Mouse (Mus musculus): ENCODE measurements around the gene Cdkl2. TPM values are rescaled to one million over a fixed set of nuclear protein-coding genes. Genes with fewer than 3 reads are reported as not detected.

The Cdkl2 gene
- polyA plus RNA-seq, 1 experiment from 2014 or later, result 0.93 TPM

DNA sequence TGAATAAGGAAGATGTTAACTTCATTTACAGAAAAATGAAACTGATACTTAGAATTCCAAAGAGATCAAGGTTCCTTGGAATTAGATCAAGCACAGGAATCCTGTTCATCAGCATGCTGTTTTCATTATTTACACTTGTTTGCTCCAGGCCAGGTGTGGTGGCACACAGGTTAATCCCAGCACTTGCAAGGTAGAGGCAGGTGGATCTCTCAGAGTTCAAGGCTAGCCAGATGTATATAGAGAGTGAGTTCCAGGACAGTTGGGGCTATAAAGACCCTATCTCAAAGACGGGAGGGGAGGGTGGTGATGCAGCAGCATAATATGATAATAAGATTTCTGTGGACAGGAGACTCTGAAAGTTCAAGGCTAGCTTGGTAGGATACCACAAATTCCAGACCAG, 36.7 kb upstream of the Cdkl2 start:
- Histone ChIP-seq H3K9me3 (replicated peaks; ENCODE audit: control insufficient read depth, low read length) (no peaks in the 10 kb centered on the region), H3K9ac (replicated peaks; ENCODE audit: low read length) (no peak overlapping the region), H3K4me3 (ENCODE audit: low read depth, low read length) (no peak overlapping the region), H3K4me2 (ENCODE audit: low read depth, low read length) (no peak overlapping the region), H3K27ac (replicated peaks; ENCODE audit: low read depth, low read length) (no peak overlapping the region), H3K27me3 (ENCODE audit: control insufficient read depth, insufficient read depth, low read length) (no peaks in the 10 kb centered on the region), H3K4me1 (ENCODE audit: control insufficient read depth, insufficient read depth, low read length) (peaks cover 2% of the 10 kb centered on the region; the same call in 1 of the 2 replicates), H3K36me3 (replicated peaks; ENCODE audit: control insufficient read depth, insufficient read depth, low read depth, low read length) (no peaks in the 10 kb centered on the region)
- WGBS, result 81% methylated on average over 1 of the region's 1 CpGs
- DNase-seq (ENCODE audit: low spot score) (no peak), ATAC-seq (replicated peaks; ENCODE audit: insufficient number of reproducible peaks, low FRiP score, low TSS enrichment, low read depth) (no peak)

DNA sequence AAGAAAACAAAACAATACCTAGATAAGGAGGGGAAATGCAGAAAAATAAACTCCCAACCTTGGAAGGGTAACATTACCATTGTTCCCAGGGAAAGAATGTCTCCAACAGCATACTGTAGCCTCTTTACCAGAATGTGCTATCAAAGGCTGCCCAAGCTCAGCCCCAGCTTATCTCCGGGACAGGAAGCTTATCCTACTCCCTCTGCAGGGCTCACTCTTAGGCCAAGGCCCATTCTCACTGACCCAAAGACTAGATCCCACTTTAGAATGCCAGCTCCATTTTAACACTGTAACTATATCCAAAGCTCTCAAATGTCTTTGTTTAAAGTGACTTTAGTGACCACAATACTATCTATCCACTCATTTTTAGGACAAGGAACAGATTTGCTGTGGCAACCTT, 35.6 kb upstream of the Cdkl2 start:
- Histone ChIP-seq H3K36me3 (replicated peaks; ENCODE audit: control insufficient read depth, insufficient read depth, low read depth, low read length) (no peaks in the 10 kb centered on the region), H3K4me3 (ENCODE audit: low read depth, low read length) (no peak overlapping the region), H3K27me3 (ENCODE audit: control insufficient read depth, insufficient read depth, low read length) (no peaks in the 10 kb centered on the region), H3K9ac (replicated peaks; ENCODE audit: low read length) (no peak overlapping the region), H3K4me2 (ENCODE audit: low read depth, low read length) (no peak overlapping the region), H3K4me1 (ENCODE audit: control insufficient read depth, insufficient read depth, low read length) (no peaks in the 10 kb centered on the region), H3K9me3 (replicated peaks; ENCODE audit: control insufficient read depth, low read length) (no peaks in the 10 kb centered on the region), H3K27ac (replicated peaks; ENCODE audit: low read depth, low read length) (no peak overlapping the region)
- DNase-seq (ENCODE audit: low spot score), result no peak
- WGBS, result 81% methylated on average over 1 of the region's 1 CpGs
- no peak for ATAC-seq (replicated peaks; ENCODE audit: insufficient number of reproducible peaks, low FRiP score, low TSS enrichment, low read depth)

DNA sequence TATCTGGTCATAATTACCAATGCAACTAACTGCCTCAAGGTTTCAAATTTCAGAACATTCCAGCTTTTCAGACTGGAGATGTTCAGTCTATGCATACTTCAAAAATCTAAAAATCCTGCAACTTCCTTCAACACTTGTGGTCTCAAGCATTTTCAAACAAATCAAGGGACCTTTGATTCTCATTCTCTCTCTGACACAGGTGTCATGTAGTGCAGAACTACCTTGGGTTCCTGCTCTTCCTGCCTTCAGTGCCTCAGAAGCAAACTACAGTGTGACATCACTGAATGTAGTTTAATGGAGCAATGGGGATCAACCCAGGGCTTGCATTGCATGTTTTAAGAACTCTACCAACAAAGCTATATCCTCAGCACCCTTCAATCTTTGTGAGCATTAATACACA, 35.1 kb upstream of the Cdkl2 start:
- no peaks in the 10 kb centered on the region for H3K4me1 ChIP-seq (ENCODE audit: control insufficient read depth, insufficient read depth, low read length)
- H3K27me3 ChIP-seq (ENCODE audit: control insufficient read depth, insufficient read depth, low read length), result no peaks in the 10 kb centered on the region
- H3K4me3 ChIP-seq (ENCODE audit: low read depth, low read length), result no peak overlapping the region
- H3K9me3 ChIP-seq (replicated peaks; ENCODE audit: control insufficient read depth, low read length), result no peaks in the 10 kb centered on the region
- H3K36me3 ChIP-seq (replicated peaks; ENCODE audit: control insufficient read depth, insufficient read depth, low read depth, low read length), result no peaks in the 10 kb centered on the region
- DNase-seq (ENCODE audit: low spot score), result no peak
- no peak overlapping the region for H3K27ac ChIP-seq (replicated peaks; ENCODE audit: low read depth, low read length)
- no peak for ATAC-seq (replicated peaks; ENCODE audit: insufficient number of reproducible peaks, low FRiP score, low TSS enrichment, low read depth)
- no peak overlapping the region for H3K4me2 ChIP-seq (ENCODE audit: low read depth, low read length)
- H3K9ac ChIP-seq (replicated peaks; ENCODE audit: low read length), result no peak overlapping the region

DNA sequence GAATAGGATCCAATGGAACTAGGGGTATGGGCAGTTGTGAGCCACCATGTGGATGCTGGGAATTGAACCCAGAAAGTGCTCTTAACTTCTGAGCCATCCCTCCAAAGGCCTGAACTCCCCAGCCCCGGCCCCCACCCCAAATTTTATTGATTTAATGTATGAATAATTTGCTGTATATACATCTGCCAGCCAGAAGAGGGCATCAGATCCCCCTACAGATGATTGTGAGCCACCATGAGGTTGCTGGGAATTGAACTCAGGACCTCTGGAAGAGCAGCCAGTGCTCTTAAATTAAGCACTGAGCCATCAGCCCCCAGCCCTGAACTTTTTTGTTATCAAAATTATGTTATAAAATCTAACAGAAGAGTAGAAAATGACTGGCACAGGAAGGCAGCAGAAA, 32.6 kb upstream of the Cdkl2 start:
- H3K4me3 ChIP-seq (ENCODE audit: low read depth, low read length), result no peak overlapping the region
- H3K27ac ChIP-seq (replicated peaks; ENCODE audit: low read depth, low read length), result no peak overlapping the region
- H3K36me3 ChIP-seq (replicated peaks; ENCODE audit: control insufficient read depth, insufficient read depth, low read depth, low read length), result no peaks in the 10 kb centered on the region
- H3K27me3 ChIP-seq (ENCODE audit: control insufficient read depth, insufficient read depth, low read length), result no peaks in the 10 kb centered on the region
- WGBS, result 86% methylated on average over 1 of the region's 1 CpGs
- no peak for DNase-seq (ENCODE audit: low spot score)
- H3K9me3 ChIP-seq (replicated peaks; ENCODE audit: control insufficient read depth, low read length), result no peaks in the 10 kb centered on the region
- no peaks in the 10 kb centered on the region for H3K4me1 ChIP-seq (ENCODE audit: control insufficient read depth, insufficient read depth, low read length)
- H3K4me2 ChIP-seq (ENCODE audit: low read depth, low read length), result no peak overlapping the region
- H3K9ac ChIP-seq (replicated peaks; ENCODE audit: low read length), result no peak overlapping the region
- no peak for ATAC-seq (replicated peaks; ENCODE audit: insufficient number of reproducible peaks, low FRiP score, low TSS enrichment, low read depth)

DNA sequence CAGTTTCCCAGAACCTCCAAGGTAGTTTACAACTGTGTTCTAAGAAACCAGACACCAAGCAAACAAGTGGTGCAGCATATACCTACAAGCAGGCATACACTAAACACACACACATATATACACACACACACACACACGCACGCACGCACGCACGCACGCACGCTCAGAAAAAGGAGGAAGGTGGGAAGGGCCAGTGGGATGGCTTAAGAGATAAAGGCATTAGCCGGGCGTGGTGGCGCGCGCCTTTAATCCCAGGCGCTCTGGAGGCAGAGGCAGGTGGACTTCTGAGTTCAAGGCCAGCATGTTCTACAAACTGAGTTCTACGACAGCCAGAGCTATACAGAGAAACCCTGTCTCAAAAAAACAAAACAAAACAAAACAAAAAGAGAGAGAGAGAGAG, 30.4 kb upstream of the Cdkl2 start:
- no peak overlapping the region for H3K27ac ChIP-seq (replicated peaks; ENCODE audit: low read depth, low read length)
- no peak for DNase-seq (ENCODE audit: low spot score)
- 93% methylated on average over 14 of the region's 14 CpGs for WGBS
- no peak overlapping the region for H3K4me3 ChIP-seq (ENCODE audit: low read depth, low read length)
- H3K27me3 ChIP-seq (ENCODE audit: control insufficient read depth, insufficient read depth, low read length), result no peaks in the 10 kb centered on the region
- no peaks in the 10 kb centered on the region for H3K9me3 ChIP-seq (replicated peaks; ENCODE audit: control insufficient read depth, low read length)
- no peak overlapping the region for H3K9ac ChIP-seq (replicated peaks; ENCODE audit: low read length)
- no peak for ATAC-seq (replicated peaks; ENCODE audit: insufficient number of reproducible peaks, low FRiP score, low TSS enrichment, low read depth)
- H3K36me3 ChIP-seq (replicated peaks; ENCODE audit: control insufficient read depth, insufficient read depth, low read depth, low read length), result no peaks in the 10 kb centered on the region; the same call in 1 of the 2 replicates
- no peak overlapping the region for H3K4me2 ChIP-seq (ENCODE audit: low read depth, low read length)
- no peaks in the 10 kb centered on the region for H3K4me1 ChIP-seq (ENCODE audit: control insufficient read depth, insufficient read depth, low read length)

DNA sequence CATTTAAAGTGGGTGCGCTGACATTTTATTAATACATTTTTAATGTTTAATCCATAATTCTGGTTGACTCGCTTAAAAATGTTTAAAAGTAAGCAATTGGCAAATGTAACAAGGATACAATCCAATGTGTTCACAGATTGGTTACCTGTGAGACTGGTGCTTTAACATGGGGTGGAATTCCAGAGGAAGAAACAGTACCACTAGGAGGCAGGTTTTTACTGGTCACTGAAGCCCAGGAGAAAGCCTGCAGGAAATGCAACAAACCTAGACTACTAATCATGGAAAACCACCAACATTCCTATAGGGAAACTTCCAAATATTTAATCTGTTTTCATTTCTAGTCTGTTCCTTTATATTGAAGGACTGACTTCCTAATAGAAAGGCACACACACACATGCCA, 19.5 kb upstream of the Cdkl2 start:
- no peaks in the 10 kb centered on the region for H3K4me1 ChIP-seq (ENCODE audit: control insufficient read depth, insufficient read depth, low read length)
- ATAC-seq (replicated peaks; ENCODE audit: insufficient number of reproducible peaks, low FRiP score, low TSS enrichment, low read depth) (no peak), DNase-seq (ENCODE audit: low spot score) (no peak)
- H3K27me3 ChIP-seq (ENCODE audit: control insufficient read depth, insufficient read depth, low read length), result no peaks in the 10 kb centered on the region
- no peak overlapping the region for H3K4me3 ChIP-seq (ENCODE audit: low read depth, low read length)
- peaks cover 7% of the 10 kb centered on the region for H3K36me3 ChIP-seq (replicated peaks; ENCODE audit: control insufficient read depth, insufficient read depth, low read depth, low read length)
- no peaks in the 10 kb centered on the region for H3K9me3 ChIP-seq (replicated peaks; ENCODE audit: control insufficient read depth, low read length)
- H3K27ac ChIP-seq (replicated peaks; ENCODE audit: low read depth, low read length), result no peak overlapping the region
- no peak overlapping the region for H3K4me2 ChIP-seq (ENCODE audit: low read depth, low read length)
- 97% methylated on average over 2 of the region's 2 CpGs for WGBS
- H3K9ac ChIP-seq (replicated peaks; ENCODE audit: low read length), result no peak overlapping the region

DNA sequence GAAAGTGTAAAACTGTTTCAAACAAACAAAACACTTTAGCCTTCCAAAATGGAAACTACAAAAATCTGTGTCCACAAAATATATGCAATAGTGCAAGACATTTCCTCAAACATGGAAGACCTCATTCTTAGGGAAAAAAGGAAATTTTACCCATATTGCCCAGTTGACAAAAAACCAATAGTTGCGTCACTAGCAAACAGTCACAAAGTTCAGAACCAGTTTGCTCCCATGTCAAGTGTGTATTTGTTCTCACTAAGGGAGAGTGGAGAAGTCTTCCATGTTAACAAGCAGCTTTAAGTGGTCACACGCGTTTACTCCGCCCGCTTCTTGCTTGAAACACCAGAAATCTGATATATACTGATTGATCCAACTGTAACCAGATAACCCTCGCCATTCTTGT, 9.2 kb upstream of the Cdkl2 start:
- Histone ChIP-seq H3K9me3 (replicated peaks; ENCODE audit: control insufficient read depth, low read length) (no peaks in the 10 kb centered on the region), H3K4me2 (ENCODE audit: low read depth, low read length) (no peak overlapping the region), H3K4me3 (ENCODE audit: low read depth, low read length) (no peak overlapping the region), H3K4me1 (ENCODE audit: control insufficient read depth, insufficient read depth, low read length) (no peaks in the 10 kb centered on the region), H3K36me3 (replicated peaks; ENCODE audit: control insufficient read depth, insufficient read depth, low read depth, low read length) (no peaks in the 10 kb centered on the region; the same call in none of the 2 replicates), H3K27me3 (ENCODE audit: control insufficient read depth, insufficient read depth, low read length) (no peaks in the 10 kb centered on the region), H3K9ac (replicated peaks; ENCODE audit: low read length) (no peak overlapping the region), H3K27ac (replicated peaks; ENCODE audit: low read depth, low read length) (no peak overlapping the region)
- 92% methylated on average over 6 of the region's 6 CpGs for WGBS
- ATAC-seq (replicated peaks; ENCODE audit: insufficient number of reproducible peaks, low FRiP score, low TSS enrichment, low read depth) (no peak), DNase-seq (ENCODE audit: low spot score) (no peak)

DNA sequence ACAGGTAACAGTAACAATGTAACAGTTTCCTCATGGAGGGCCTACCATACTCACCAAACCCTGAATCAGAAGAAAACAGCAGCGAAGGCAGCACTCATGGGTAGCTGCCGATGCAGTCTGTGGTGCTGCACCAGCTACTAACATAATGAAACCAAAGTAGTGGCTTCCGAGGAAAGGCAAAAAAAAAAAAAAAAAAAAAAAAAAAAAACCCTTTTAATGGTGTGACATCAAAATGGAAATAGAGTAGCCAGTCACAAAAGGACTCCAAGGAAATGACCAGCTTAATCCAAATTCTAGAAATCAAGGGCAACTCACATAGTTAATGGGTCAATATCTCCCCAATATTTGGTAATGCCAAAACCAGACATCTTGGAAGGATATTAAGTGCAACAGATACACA, 6.7 kb upstream of the Cdkl2 start:
- ATAC-seq (replicated peaks; ENCODE audit: insufficient number of reproducible peaks, low FRiP score, low TSS enrichment, low read depth), result no peak
- no peaks in the 10 kb centered on the region for H3K27me3 ChIP-seq (ENCODE audit: control insufficient read depth, insufficient read depth, low read length)
- H3K4me1 ChIP-seq (ENCODE audit: control insufficient read depth, insufficient read depth, low read length), result no peaks in the 10 kb centered on the region
- H3K4me3 ChIP-seq (ENCODE audit: low read depth, low read length), result no peak overlapping the region
- no peaks in the 10 kb centered on the region for H3K9me3 ChIP-seq (replicated peaks; ENCODE audit: control insufficient read depth, low read length)
- no peak overlapping the region for H3K9ac ChIP-seq (replicated peaks; ENCODE audit: low read length)
- no peak overlapping the region for H3K27ac ChIP-seq (replicated peaks; ENCODE audit: low read depth, low read length)
- no peaks in the 10 kb centered on the region for H3K36me3 ChIP-seq (replicated peaks; ENCODE audit: control insufficient read depth, insufficient read depth, low read depth, low read length)
- WGBS, result 79% methylated on average over 3 of the region's 3 CpGs
- no peak for DNase-seq (ENCODE audit: low spot score)
- no peak overlapping the region for H3K4me2 ChIP-seq (ENCODE audit: low read depth, low read length)
